Mouse (Mus musculus): ENCODE measurements around the gene Fgfr2. TPM values are rescaled to one million over a fixed set of nuclear protein-coding genes. Genes with fewer than 3 reads are reported as not detected.

Gene Fgfr2
- polyA plus RNA-seq, 1 experiment from 2014 or later: 92.0 TPM

- Histone ChIP-seq H3K4me1 (ENCODE audit: control insufficient read depth, insufficient read depth, low read length) (no peaks in the 10 kb centered on the region), H3K4me2 (no peak overlapping the region), H3K27ac (ENCODE audit: low read depth, low read length) (no peak overlapping the region), H3K9ac (ENCODE audit: low read length) (no peak overlapping the region), H3K4me3 (ENCODE audit: low read depth, low read length) (no peak overlapping the region), H3K27me3 (ENCODE audit: control insufficient read depth, insufficient read depth, low read length) (no peaks in the 10 kb centered on the region), H3K36me3 (ENCODE audit: control insufficient read depth, insufficient read depth, low read length) (peaks cover 5% of the 10 kb centered on the region; the same call in 1 of the 2 replicates), H3K9me3 (ENCODE audit: control insufficient read depth, low read length) (no peaks in the 10 kb centered on the region)
- 69% methylated on average over 3 of the region's 3 CpGs for WGBS
- DNase-seq (ENCODE audit: low spot score, missing footprints) (no peak), ATAC-seq (ENCODE audit: low FRiP score) (no peak)
These were observed 563.9 kb downstream of the Fgfr2 start for GRCm38 (mm10) chr7:132559138-132559766.

DNA sequence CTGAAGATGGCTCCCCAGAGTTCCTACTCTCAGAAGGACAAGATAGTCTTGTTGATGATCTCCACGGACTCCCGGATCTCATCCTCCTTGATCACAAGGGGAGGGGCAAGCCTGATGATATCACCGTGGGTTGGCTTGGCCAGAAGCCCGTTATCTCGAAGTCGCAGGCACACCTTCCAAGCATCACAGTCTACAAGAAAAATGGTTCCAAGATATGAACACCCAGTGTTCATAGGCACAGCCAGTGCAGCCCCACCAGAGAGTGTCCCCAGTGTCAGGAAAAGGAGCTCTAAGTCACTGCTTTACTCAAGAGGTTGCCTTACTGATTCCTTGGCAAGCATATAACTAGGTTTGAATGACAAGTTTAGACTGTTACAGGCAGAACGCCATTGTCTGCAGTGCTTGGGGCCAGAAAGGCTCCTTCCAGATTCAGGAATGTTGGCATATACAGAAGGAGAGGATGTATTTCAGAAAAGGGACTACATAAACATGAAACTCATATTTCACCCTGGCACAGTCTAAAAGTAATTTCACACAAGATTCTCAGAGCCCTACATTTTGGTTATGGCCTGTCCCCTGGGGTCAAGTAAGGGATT, 564.9 kb downstream of the Fgfr2 start:
- Histone ChIP-seq H3K9me3 (ENCODE audit: control insufficient read depth, low read length) (no peaks in the 10 kb centered on the region), H3K4me2 (no peak overlapping the region), H3K27ac (ENCODE audit: low read depth, low read length) (no peak overlapping the region), H3K4me3 (ENCODE audit: low read depth, low read length) (no peak overlapping the region), H3K9ac (ENCODE audit: low read length) (no peak overlapping the region), H3K36me3 (ENCODE audit: control insufficient read depth, insufficient read depth, low read length) (peaks cover 5% of the 10 kb centered on the region; the same call in 1 of the 2 replicates), H3K27me3 (ENCODE audit: control insufficient read depth, insufficient read depth, low read length) (no peaks in the 10 kb centered on the region), H3K4me1 (ENCODE audit: control insufficient read depth, insufficient read depth, low read length) (no peaks in the 10 kb centered on the region)
- WGBS: 88% methylated on average over 7 of the region's 7 CpGs
- DNase-seq (ENCODE audit: low spot score, missing footprints) (no peak), ATAC-seq (ENCODE audit: low FRiP score) (no peak)

- ATAC-seq (ENCODE audit: low FRiP score): no peak
- H3K36me3 ChIP-seq (ENCODE audit: control insufficient read depth, insufficient read depth, low read length): no peaks in the 10 kb centered on the region; the same call in 1 of the 2 replicates
- DNase-seq (ENCODE audit: low spot score, missing footprints): no peak
- H3K27me3 ChIP-seq (ENCODE audit: control insufficient read depth, insufficient read depth, low read length): no peaks in the 10 kb centered on the region
- H3K4me1 ChIP-seq (ENCODE audit: control insufficient read depth, insufficient read depth, low read length): no peaks in the 10 kb centered on the region
- 93% methylated on average over 5 of the region's 5 CpGs for WGBS
- no peak overlapping the region for H3K9ac ChIP-seq (ENCODE audit: low read length)
- no peaks in the 10 kb centered on the region for H3K9me3 ChIP-seq (ENCODE audit: control insufficient read depth, low read length)
- no peak overlapping the region for H3K4me3 ChIP-seq (ENCODE audit: low read depth, low read length)
- H3K4me2 ChIP-seq: no peak overlapping the region
- no peak overlapping the region for H3K27ac ChIP-seq (ENCODE audit: low read depth, low read length)
These were observed 566.6 kb downstream of the Fgfr2 start for GRCm38 (mm10) chr7:132556575-132556974.

DNA sequence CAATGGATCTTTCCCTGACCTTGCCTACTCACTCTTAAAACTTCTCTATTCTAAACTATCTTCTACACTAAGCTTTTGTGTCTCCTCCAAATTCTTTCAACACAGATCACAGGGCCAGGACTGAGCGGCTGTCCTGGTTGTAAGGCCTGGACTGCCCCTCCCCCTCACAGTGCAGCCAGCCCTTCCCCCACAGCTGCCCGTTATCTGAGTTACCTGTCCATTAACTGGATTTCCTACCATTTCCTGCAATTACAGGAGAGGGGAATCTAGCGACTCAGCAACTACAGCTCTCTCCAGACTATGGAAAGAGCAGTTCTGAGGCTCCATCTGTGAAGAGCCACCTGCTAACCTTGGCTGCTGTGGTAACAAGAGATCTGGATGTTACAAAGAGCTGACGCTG, 567.2 kb downstream of the Fgfr2 start:
- no peak overlapping the region for H3K4me2 ChIP-seq
- H3K9me3 ChIP-seq (ENCODE audit: control insufficient read depth, low read length): no peaks in the 10 kb centered on the region
- no peaks in the 10 kb centered on the region; the same call in 1 of the 2 replicates for H3K36me3 ChIP-seq (ENCODE audit: control insufficient read depth, insufficient read depth, low read length)
- H3K27ac ChIP-seq (ENCODE audit: low read depth, low read length): no peak overlapping the region
- WGBS: 43% methylated on average over 4 of the region's 4 CpGs
- ATAC-seq (ENCODE audit: low FRiP score) (no peak), DNase-seq (ENCODE audit: low spot score, missing footprints) (no peak)
- no peaks in the 10 kb centered on the region for H3K27me3 ChIP-seq (ENCODE audit: control insufficient read depth, insufficient read depth, low read length)
- no peak overlapping the region for H3K4me3 ChIP-seq (ENCODE audit: low read depth, low read length)
- H3K9ac ChIP-seq (ENCODE audit: low read length): no peak overlapping the region
- H3K4me1 ChIP-seq (ENCODE audit: control insufficient read depth, insufficient read depth, low read length): 0 out of 2 replicates have a peak, but pooled peaks cover 2% of the 10 kb centered on the region

- H3K9me3 ChIP-seq (ENCODE audit: control insufficient read depth, low read length): no peaks in the 10 kb centered on the region
These were observed 569.1 kb downstream of the Fgfr2 start for GRCm38 (mm10) chr7:132554091-132554490.

GRCm38 (mm10) chr7:132551351-132552126, 571.6 kb downstream of the Fgfr2 start:
- WGBS: 2% methylated on average over 27 of the region's 27 CpGs
- H3K9me3 ChIP-seq (ENCODE audit: control insufficient read depth, low read length): no peaks in the 10 kb centered on the region
- H3K4me1 ChIP-seq (ENCODE audit: control insufficient read depth, insufficient read depth, low read length): 0 out of 2 replicates have a peak, but pooled peaks cover 2% of the 10 kb centered on the region
- H3K4me3 ChIP-seq (ENCODE audit: low read depth, low read length): peak overlapping the region; percentile 48
- DNase-seq (ENCODE audit: low spot score, missing footprints) (peak; percentile 100), ATAC-seq (ENCODE audit: low FRiP score) (peak; percentile 95)
- H3K9ac ChIP-seq (ENCODE audit: low read length): peak overlapping the region; percentile 66
- no peaks in the 10 kb centered on the region for H3K27me3 ChIP-seq (ENCODE audit: control insufficient read depth, insufficient read depth, low read length)
- peak overlapping the region; percentile 91 for H3K4me2 ChIP-seq
- H3K27ac ChIP-seq (ENCODE audit: low read depth, low read length): no peak overlapping the region
- no peaks in the 10 kb centered on the region for H3K36me3 ChIP-seq (ENCODE audit: control insufficient read depth, insufficient read depth, low read length)

More at GRCm38 (mm10) chr7:132554091-132554490, 569.1 kb downstream of the Fgfr2 start:
- no peak for DNase-seq (ENCODE audit: low spot score, missing footprints)
- no peaks in the 10 kb centered on the region; the same call in 1 of the 2 replicates for H3K36me3 ChIP-seq (ENCODE audit: control insufficient read depth, insufficient read depth, low read length)
- H3K9ac ChIP-seq (ENCODE audit: low read length): no peak overlapping the region
- H3K4me1 ChIP-seq (ENCODE audit: control insufficient read depth, insufficient read depth, low read length): 0 out of 2 replicates have a peak, but pooled peaks cover 2% of the 10 kb centered on the region
- no peak overlapping the region for H3K4me3 ChIP-seq (ENCODE audit: low read depth, low read length)
- H3K27me3 ChIP-seq (ENCODE audit: control insufficient read depth, insufficient read depth, low read length): no peaks in the 10 kb centered on the region
- 86% methylated on average over 2 of the region's 2 CpGs for WGBS
- H3K27ac ChIP-seq (ENCODE audit: low read depth, low read length): no peak overlapping the region
- H3K4me2 ChIP-seq: no peak overlapping the region
- ATAC-seq (ENCODE audit: low FRiP score): no peak

- H3K4me1 ChIP-seq (ENCODE audit: control insufficient read depth, insufficient read depth, low read length): 0 out of 2 replicates have a peak, but pooled peaks cover 2% of the 10 kb centered on the region
- no peak overlapping the region for H3K27ac ChIP-seq (ENCODE audit: low read depth, low read length)
- no peak for ATAC-seq (ENCODE audit: low FRiP score)
- H3K4me3 ChIP-seq (ENCODE audit: low read depth, low read length): no peak overlapping the region
- H3K4me2 ChIP-seq: no peak overlapping the region
- H3K9me3 ChIP-seq (ENCODE audit: control insufficient read depth, low read length): no peaks in the 10 kb centered on the region
- H3K9ac ChIP-seq (ENCODE audit: low read length): no peak overlapping the region
- no peaks in the 10 kb centered on the region for H3K36me3 ChIP-seq (ENCODE audit: control insufficient read depth, insufficient read depth, low read length)
- DNase-seq (ENCODE audit: low spot score, missing footprints): no peak
- H3K27me3 ChIP-seq (ENCODE audit: control insufficient read depth, insufficient read depth, low read length): no peaks in the 10 kb centered on the region
- 79% methylated on average over 3 of the region's 3 CpGs for WGBS
These were observed 576.0 kb downstream of the Fgfr2 start for GRCm38 (mm10) chr7:132547126-132547525.

DNA sequence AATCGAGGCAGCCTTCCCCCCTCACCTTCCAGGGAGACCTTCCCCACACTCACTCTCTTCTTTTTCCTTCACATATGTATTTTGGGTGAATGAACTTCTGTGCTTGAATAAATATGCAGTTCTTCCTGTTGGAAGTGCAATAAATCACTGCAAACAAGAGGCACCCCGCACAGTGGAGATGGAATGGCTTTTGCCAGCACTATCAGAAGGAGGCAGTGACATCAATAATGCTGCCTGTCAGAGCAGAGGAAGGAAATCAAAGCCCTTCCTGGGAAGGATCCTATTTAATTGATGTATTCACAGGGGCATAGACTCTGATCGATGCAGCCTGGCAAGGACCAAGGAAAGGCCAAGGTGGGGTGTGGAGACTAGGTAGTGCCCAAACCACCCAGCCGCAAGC, 580.7 kb downstream of the Fgfr2 start:
- Histone ChIP-seq H3K36me3 (ENCODE audit: control insufficient read depth, insufficient read depth, low read length) (no peaks in the 10 kb centered on the region), H3K27me3 (ENCODE audit: control insufficient read depth, insufficient read depth, low read length) (no peaks in the 10 kb centered on the region), H3K9ac (ENCODE audit: low read length) (no peak overlapping the region), H3K4me1 (ENCODE audit: control insufficient read depth, insufficient read depth, low read length) (no peaks in the 10 kb centered on the region), H3K27ac (ENCODE audit: low read depth, low read length) (no peak overlapping the region), H3K9me3 (ENCODE audit: control insufficient read depth, low read length) (no peaks in the 10 kb centered on the region), H3K4me3 (ENCODE audit: low read depth, low read length) (no peak overlapping the region), H3K4me2 (no peak overlapping the region)
- ATAC-seq (ENCODE audit: low FRiP score) (no peak), DNase-seq (ENCODE audit: low spot score, missing footprints) (no peak)
- WGBS: 91% methylated on average over 4 of the region's 4 CpGs

DNA sequence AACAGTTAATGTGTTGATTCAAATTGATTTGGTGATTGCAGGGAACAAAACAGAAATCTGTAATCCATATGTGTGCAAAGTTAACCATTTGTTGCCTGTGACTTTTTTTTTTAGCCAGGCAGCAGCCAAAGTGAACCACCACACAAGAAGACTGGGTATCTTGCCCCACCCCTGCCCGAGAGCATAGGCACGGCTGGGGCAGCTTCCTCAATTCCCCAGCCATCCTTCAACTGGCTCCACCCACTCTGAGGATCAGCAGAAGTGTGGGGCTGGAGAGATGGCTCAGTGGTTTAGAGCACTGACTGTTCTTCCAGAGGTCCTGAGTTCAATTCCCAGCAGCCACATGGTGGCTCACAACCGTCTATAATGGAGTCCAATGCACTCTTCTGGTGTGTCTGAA, 581.6 kb downstream of the Fgfr2 start:
- ATAC-seq (ENCODE audit: low FRiP score) (no peak), DNase-seq (ENCODE audit: low spot score, missing footprints) (no peak)
- WGBS: 67% methylated on average over 3 of the region's 3 CpGs
- no peaks in the 10 kb centered on the region for H3K4me1 ChIP-seq (ENCODE audit: control insufficient read depth, insufficient read depth, low read length)
- no peaks in the 10 kb centered on the region for H3K36me3 ChIP-seq (ENCODE audit: control insufficient read depth, insufficient read depth, low read length)
- H3K27me3 ChIP-seq (ENCODE audit: control insufficient read depth, insufficient read depth, low read length): no peaks in the 10 kb centered on the region
- no peak overlapping the region for H3K4me2 ChIP-seq
- no peak overlapping the region for H3K27ac ChIP-seq (ENCODE audit: low read depth, low read length)
- H3K9ac ChIP-seq (ENCODE audit: low read length): no peak overlapping the region
- no peaks in the 10 kb centered on the region for H3K9me3 ChIP-seq (ENCODE audit: control insufficient read depth, low read length)
- no peak overlapping the region for H3K4me3 ChIP-seq (ENCODE audit: low read depth, low read length)
